Mouse (Mus musculus) central nervous system, embryonic 11.5 days (tissue): ENCODE measurements around the gene Tmem123. TPM values are rescaled to one million over a fixed set of nuclear protein-coding genes. Genes with fewer than 3 reads are reported as not detected.

ENCODE experiments used
- polyA plus RNA-seq: library from polyadenylated mRNA; depleted of rRNA; stranded (reverse); fragments of >200 nt; gene quantifications from 2 replicates; pipeline ENCODE4 v1.2.3, GENCODE M21; 2012; rRNA removed

The Tmem123 gene
- polyA plus RNA-seq, result 38.3 and 68.0 TPM in 2 replicates

DNA sequence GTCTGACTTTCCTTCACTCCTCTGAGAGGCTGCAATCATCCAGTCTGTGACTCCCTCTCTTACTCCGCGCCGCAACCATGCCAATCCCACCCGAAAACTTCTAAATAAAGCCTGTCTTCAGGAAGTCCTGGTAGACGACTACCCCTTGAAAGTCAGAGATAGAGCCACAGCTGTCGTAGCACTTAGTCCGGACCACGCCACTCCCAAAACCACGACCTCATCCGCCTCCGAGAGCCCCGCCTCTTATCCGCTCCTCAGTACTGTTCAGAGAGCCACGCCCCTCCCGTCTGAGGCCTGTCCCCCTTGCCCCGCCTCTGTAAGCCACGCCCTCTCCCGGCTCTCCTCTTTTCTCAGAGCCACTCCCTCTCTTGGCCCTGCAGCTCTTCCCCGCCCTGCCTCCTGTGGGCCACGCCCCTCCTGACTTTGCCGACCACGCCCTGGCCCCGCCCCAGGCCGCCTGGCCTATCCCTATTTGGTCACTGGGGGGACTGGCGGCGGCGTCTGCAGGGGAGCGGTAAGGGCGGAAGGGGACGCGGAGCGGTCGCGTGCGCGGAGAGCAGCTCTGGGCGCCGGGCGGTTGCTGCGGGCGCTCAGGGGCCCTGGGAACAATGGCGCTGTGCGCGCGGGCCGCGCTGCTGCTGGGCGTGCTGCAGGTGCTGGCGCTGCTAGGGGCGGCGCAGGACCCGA is at the start of gene Tmem123:
TSS of gene Tmem123 (plus strand) at position 428 of the 687 bp plus-strand sequence.

DNA sequence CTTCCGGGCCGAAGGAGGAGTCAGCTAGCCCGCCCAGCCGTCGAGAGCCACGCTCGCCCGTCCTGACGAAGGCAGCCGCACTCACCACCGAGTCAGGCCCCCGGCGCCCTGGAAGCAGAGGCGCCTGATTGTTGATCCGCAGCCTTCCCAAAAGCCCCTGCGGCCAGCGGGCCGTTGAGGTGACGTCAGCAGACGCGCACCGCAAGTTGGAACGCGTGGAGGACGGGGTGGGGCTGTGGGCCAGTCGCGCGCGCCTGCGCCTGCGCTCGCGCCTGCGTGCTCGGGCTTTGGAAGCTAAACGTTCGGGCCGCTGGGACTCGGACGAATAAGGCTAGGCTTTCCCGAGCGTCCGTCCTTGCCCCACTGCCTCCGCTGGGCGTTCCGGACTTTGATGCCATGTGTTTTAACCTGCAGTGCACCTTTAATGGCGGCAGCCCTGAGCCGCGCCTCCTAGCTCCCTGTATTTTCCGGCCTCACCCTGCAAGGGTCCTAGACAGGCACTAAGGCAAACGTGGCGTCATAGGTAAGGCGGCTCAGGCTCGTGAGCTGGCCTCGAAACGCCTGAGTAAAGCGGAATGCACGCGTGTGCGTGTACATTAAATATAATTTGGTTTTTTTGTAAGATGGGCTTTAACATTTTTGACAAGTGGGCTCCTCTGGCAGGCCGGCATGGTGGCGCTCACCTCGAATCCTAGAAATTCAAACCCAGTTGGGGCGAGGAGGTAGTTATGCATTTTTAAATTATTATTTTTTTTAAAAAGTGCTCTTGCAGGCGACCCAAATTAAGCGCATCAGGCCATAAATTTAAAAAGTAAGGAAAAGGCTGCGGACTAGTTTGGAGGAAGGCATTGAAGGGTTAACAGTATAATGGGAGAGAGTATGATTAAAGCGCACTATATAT is 73.3 kb downstream of the Tmem123 start, which contains the start of gene Birc2:
TSS of gene Birc2 (minus strand) at position 160 of the 901 bp plus-strand sequence.

Other genes with a start within 250 kb of the Tmem123 start
- 0.02 and 0.10 TPM in 2 replicates for gene Mmp8, start 205.6 kb upstream of the Tmem123 start, polyA plus RNA-seq
- gene Mmp27, start 192.6 kb upstream of the Tmem123 start, polyA plus RNA-seq, result not detected in 2 replicates
- gene Mmp20, start 135.8 kb upstream of the Tmem123 start, polyA plus RNA-seq, result not detected in 2 replicates
- gene Mmp7, start 72.0 kb upstream of the Tmem123 start, polyA plus RNA-seq, result not detected in 2 replicates
- 35.7 and 40.1 TPM in 2 replicates for gene Birc2, start 73.0 kb downstream of the Tmem123 start, polyA plus RNA-seq
- 5.5 and 6.6 TPM in 2 replicates for gene Birc3, start 109.1 kb downstream of the Tmem123 start, polyA plus RNA-seq
- 44.1 and 68.6 TPM in 2 replicates for gene Yap1, start 240.6 kb downstream of the Tmem123 start, polyA plus RNA-seq